Mouse (Mus musculus): ENCODE results near the gene Fbp1. TPM values are rescaled to one million over a fixed set of nuclear protein-coding genes. Genes with fewer than 3 reads are reported as not detected.

Fbp1 gene
- polyA plus RNA-seq, 1 experiment from 2014 or later: 0.29 TPM

Other genes starting within 250 kb of the Fbp1 start
- 35.0 and 35.1 TPM in 2 replicates for gene Platr25, start 127.6 kb downstream of the Fbp1 start, polyA plus RNA-seq (2015; fragmentation: Nextera tagmentation; extraction: Ambion mirVana)
- gene Gm5141, start 102.5 kb downstream of the Fbp1 start, polyA plus RNA-seq (2015; fragmentation: Nextera tagmentation; extraction: Ambion mirVana): 10.3 and 10.5 TPM in 2 replicates
- gene Fbp2, start 29.9 kb downstream of the Fbp1 start, polyA plus RNA-seq (2015; fragmentation: Nextera tagmentation; extraction: Ambion mirVana): 1.6 and 13.8 TPM in 2 replicates
- 36.1 and 55.1 TPM in 2 replicates for gene 2010111I01Rik, start 76.6 kb upstream of the Fbp1 start, polyA plus RNA-seq (2015; fragmentation: Nextera tagmentation; extraction: Ambion mirVana)